Comparison of ENCODE assay signal across 8 mouse cellular contexts in genomic region chr9:103305332-103306041, GRCm38 (mm10). TPM values are rescaled to one million over a fixed set of nuclear protein-coding genes. Genes with fewer than 3 reads are reported as not detected.
DNase-seq lines count a peak whose midpoint lies in the region; ATAC-seq and TF ChIP-seq lines count a peak whose summit lies in the region.

No protein-coding gene starts in this region.

- H3K27me3 ChIP-seq in heart, adult 2 months (ENCODE audit: control insufficient read depth, insufficient read depth, low read length) = no peaks in the 10 kb centered on the region
- no peaks in the 10 kb centered on the region for H3K27me3 ChIP-seq in spleen, adult 2 months (ENCODE audit: control insufficient read depth, insufficient read depth, low read length)
- no peaks in the 10 kb centered on the region for H3K27me3 ChIP-seq in limb, embryonic 11.5 days (ENCODE audit: control insufficient read depth, insufficient read depth, low read length)
- no peaks in the 10 kb centered on the region for H3K27me3 ChIP-seq in myocyte (ENCODE audit: control insufficient read depth, insufficient read depth, insufficient read length)

- H3K79me2 ChIP-seq in heart, adult 2 months (replicated peaks; ENCODE audit: control insufficient read depth, insufficient read depth, low read length) = no peaks in the 10 kb centered on the region
- peaks cover 24% of the 10 kb centered on the region for H3K79me2 ChIP-seq in myocyte (ENCODE audit: control insufficient read depth, insufficient read depth)

- intact Hi-C loops in heart, adult 2 months (cut with DNase I) = loop anchor here (5.0 to 10.0 kb wide), 3 partner anchors 62 to 671 kb away; partner anchors contain the start of gene Cdv3
- intact Hi-C loops in heart, postnatal 14 days (cut with DNase I) = loop anchor here (10.0 kb wide), 2 partner anchors 391 to 681 kb away; partner anchors contain the start of genes Anapc13 and Cep63

- peak overlapping the region; percentile 62 for H3K4me2 ChIP-seq in limb, embryonic 11.5 days (ENCODE audit: low read depth, severe bottlenecking)
- H3K4me2 ChIP-seq in myocyte (ENCODE audit: low read depth) = peak overlapping the region; percentile 73

- H3K9me3 ChIP-seq in limb, embryonic 11.5 days (ENCODE audit: control insufficient read depth, low read length) = no peaks in the 10 kb centered on the region

- ATAC-seq in erythroid progenitor cell, adult 5-6 weeks (replicated peaks; ENCODE audit: low FRiP score, poor library complexity, severe bottlenecking) = peak; percentile 40
- no peak; the same call in 1 of the 2 replicates for ATAC-seq in limb, embryonic 11.5 days (ENCODE audit: insufficient number of reproducible peaks, low FRiP score, low TSS enrichment, low read depth)

- H3K27ac ChIP-seq in heart, adult 2 months = peak overlapping the region; percentile 47
- peak overlapping the region; percentile 53 for H3K27ac ChIP-seq in spleen, adult 2 months (ENCODE audit: insufficient read depth, low read length)
- H3K27ac ChIP-seq in limb, embryonic 11.5 days (replicated peaks; ENCODE audit: low read depth, low read length) = peak overlapping the region; percentile 86

- no peak for TF ChIP-seq POLR2A in heart, adult 2 months (IDR thresholded peaks at IDR 0.05; ENCODE audit: insufficient read depth, low read depth, low read length)
- TF ChIP-seq POLR2A in spleen, adult 2 months (IDR thresholded peaks at IDR 0.05; ENCODE audit: low read depth, low read length) = no peak
- TF ChIP-seq POLR2A in myocyte (IDR thresholded peaks at IDR 0.05; ENCODE audit: insufficient read length, low read depth) = no peak

- DNase-seq in heart, adult 2 months = no peak
- DNase-seq in heart, postnatal 14 days = no peak
- DNase-seq in spleen, adult 2 months (ENCODE audit: low read depth in 1 of 2, low spot score in 2 of 2) = no peak
- DNase-seq in spleen, postnatal 36 days (ENCODE audit: low spot score in 2 of 2) = no peak
- DNase-seq in limb, embryonic 11.5 days (ENCODE audit: low spot score) = no peak
- no peak for DNase-seq in layer of hippocampus, adult 9-10 months (ENCODE audit: low spot score)

- H3K4me3 ChIP-seq in heart, adult 2 months = peak overlapping the region; percentile 84
- peak overlapping the region; percentile 93 for H3K4me3 ChIP-seq in spleen, adult 2 months (ENCODE audit: extremely low read depth, insufficient read depth, insufficient read length)
- H3K4me3 ChIP-seq in limb, embryonic 11.5 days (ENCODE audit: low read depth, low read length) = peak overlapping the region; percentile 89
- peak overlapping the region; percentile 42 for H3K4me3 ChIP-seq in myocyte

- peaks cover 2% of the 10 kb centered on the region for H3K36me3 ChIP-seq in heart, adult 2 months (ENCODE audit: control insufficient read depth, insufficient read depth, low read length)
- peaks cover 9% of the 10 kb centered on the region for H3K36me3 ChIP-seq in spleen, adult 2 months (ENCODE audit: control insufficient read depth, insufficient read depth, low read length)
- H3K36me3 ChIP-seq in limb, embryonic 11.5 days (ENCODE audit: control insufficient read depth, insufficient read depth, low read length) = peaks cover 8% of the 10 kb centered on the region; the same call in 1 of the 2 replicates
- H3K36me3 ChIP-seq in myocyte (ENCODE audit: control insufficient read depth, insufficient read depth) = peaks cover 6% of the 10 kb centered on the region

- TF ChIP-seq EP300 in heart, adult 2 months (IDR thresholded peaks at IDR 0.05; ENCODE audit: insufficient read depth, low read depth, low read length) = no peak

- no peaks in the 10 kb centered on the region for H3K4me1 ChIP-seq in heart, adult 2 months (ENCODE audit: control insufficient read depth, insufficient read depth, low read length)
- H3K4me1 ChIP-seq in spleen, adult 2 months (ENCODE audit: control insufficient read depth, insufficient read depth, insufficient read length) = peaks cover 2% of the 10 kb centered on the region
- H3K4me1 ChIP-seq in limb, embryonic 11.5 days (ENCODE audit: control insufficient read depth, insufficient read depth, low read length) = no peaks in the 10 kb centered on the region

- peak overlapping the region; percentile 61 for H3K9ac ChIP-seq in heart, adult 2 months (ENCODE audit: low read depth, low read length)
- peak overlapping the region; percentile 95 for H3K9ac ChIP-seq in limb, embryonic 11.5 days (ENCODE audit: low read length)

- peak overlapping the region; percentile 87 for H3ac ChIP-seq in myocyte (ENCODE audit: control insufficient read depth, insufficient read length)

- WGBS in heart, adult 2 months = under 1% methylated on average over 40 of the region's 40 CpGs
- under 1% methylated on average over 40 of the region's 40 CpGs for WGBS in spleen, adult 2 months
- WGBS in limb, embryonic 11.5 days = under 1% methylated on average over 40 of the region's 40 CpGs

- TF ChIP-seq CTCF in heart, adult 2 months (IDR thresholded peaks at IDR 0.05) = no peak
- TF ChIP-seq CTCF in spleen, adult 2 months (IDR thresholded peaks at IDR 0.05; ENCODE audit: extremely low read depth, insufficient read depth, insufficient read length, insufficient replicate concordance) = no peak

TF ChIP-seq in myocyte, 11 proteins besides CTCF, POLR2A, EP300 and RAD21:
- TF ChIP-seq MAX (IDR thresholded peaks at IDR 0.05; ENCODE audit: low read depth) = no peak
- no peak for TF ChIP-seq MYOG (IDR thresholded peaks at IDR 0.05; ENCODE audit: control insufficient read depth in 1 of 3, insufficient read depth in 1 of 3, insufficient read length in 2 of 3, low read depth in 2 of 3)

RNA-seq across cellular contexts. Expression of gene Topbp1, which starts 0.5 kb away (rescaled TPM):
- total RNA-seq in heart, adult 2 months (2021) = 10 to 100 TPM in 1 of 2 experiments, 1 to 10 TPM in 1; 7.6 to 12.2 TPM
- 4.1 and 6.8 TPM in 2 replicates for polyA plus RNA-seq in heart, adult 2 months (2012; rRNA removed)
- 10 to 100 TPM; 12.8 to 17.6 TPM for total RNA-seq in heart, postnatal 14 days (2021)
- polyA plus RNA-seq in spleen, adult 2 months (2012; rRNA removed) = 13.0 and 13.9 TPM in 2 replicates
- 162 and 228 TPM in 2 replicates for total RNA-seq in erythroid progenitor cell, adult 5-6 weeks (2015; ENCODE audit: low replicate concordance)
- 128 and 142 TPM in 2 replicates for total RNA-seq in erythroid progenitor cell, adult 5-6 weeks (2017; ENCODE audit: low replicate concordance)
- polyA plus RNA-seq in limb, embryonic 11.5 days (2014; fragmentation: Nextera tagmentation; extraction: Ambion mirVana) = 83.1 and 102 TPM in 2 replicates
- polyA plus RNA-seq in myocyte (2012; fragmentation: generic; extraction: Trizol) = 8.4 TPM

RNA-seq across cellular contexts. Expression of gene 1300017J02Rik, which starts 0.6 kb away (rescaled TPM):
- under 1 TPM in 1 of 2 experiments, not detected in 1; 0.16 TPM for total RNA-seq in heart, adult 2 months (2021)
- 0.18 TPM in 1 of 2 replicates, not detected in the other for polyA plus RNA-seq in heart, adult 2 months (2012; rRNA removed)
- total RNA-seq in heart, postnatal 14 days (2021) = under 1 TPM; 0.34 to 0.45 TPM
- polyA plus RNA-seq in spleen, adult 2 months (2012; rRNA removed) = 5.5 and 8.0 TPM in 2 replicates
- total RNA-seq in erythroid progenitor cell, adult 5-6 weeks (2015; ENCODE audit: low replicate concordance) = 185 and 265 TPM in 2 replicates
- total RNA-seq in erythroid progenitor cell, adult 5-6 weeks (2017; ENCODE audit: low replicate concordance) = 172 and 265 TPM in 2 replicates
- 1.9 and 3.1 TPM in 2 replicates for polyA plus RNA-seq in limb, embryonic 11.5 days (2014; fragmentation: Nextera tagmentation; extraction: Ambion mirVana)
- polyA plus RNA-seq in myocyte (2012; fragmentation: generic; extraction: Trizol) = 0.17 TPM

Comparison
In these comparisons a context has a peak if more than half of its experiments do, and no peak if none do; other contexts are left out.
1. H3K4me3 ChIP-seq: peak in every context shown above with its lines; median percentile 93 in spleen, adult 2 months; 89 in limb, embryonic 11.5 days; 84 in heart, adult 2 months; 42 in myocyte.